Mouse (Mus musculus) liver, embryonic 18 days (tissue): ENCODE results near the gene Hs3st4. TPM values are rescaled to one million over a fixed set of nuclear protein-coding genes. Genes with fewer than 3 reads are reported as not detected.

ENCODE experiments used
- polyA plus RNA-seq: library from polyadenylated mRNA; depleted of rRNA; stranded (reverse); fragments of >200 nt; gene quantifications from 2 replicates; pipeline ENCODE4 v1.2.3, GENCODE M21; 2012; rRNA removed

Gene Hs3st4
- polyA plus RNA-seq, result not detected in 2 replicates

GRCm38 (mm10) chr7:123982461-123983038, at the start of gene Hs3st4:
Gene Hs3st4 (plus strand): TSS chr7:123982869.

